ENCODE assay signal across 24 mouse cellular contexts in genomic region chr3:152856095-152856494, GRCm38 (mm10).
DNase-seq lines count a peak whose midpoint lies in the region; ATAC-seq and TF ChIP-seq lines count a peak whose summit lies in the region.
"Had no signal": no experiment of that assay in that cellular context is flagged by ENCODE, and none has a peak within 500 bp of the region (broad histone marks: within the 10 kb centered on the region; RNA-seq: fewer than 3 reads in every experiment).

No protein-coding gene starts in this region.

- H3K4me2 ChIP-seq in CH12.LX (ENCODE audit: insufficient read depth, low read depth, poor library complexity, severe bottlenecking): no peak overlapping the region; the same call in 1 of the 2 replicates
- H3K4me2 ChIP-seq in hindbrain, postnatal 0 days (ENCODE audit: low read depth, low read length): no peak overlapping the region
- H3K4me2 ChIP-seq: heart, embryonic 13.5 days; limb, embryonic 12.5 days; liver, embryonic 11.5 days had no signal

- in situ Hi-C loops in CH12.LX (cut with MboI; ENCODE audit: low pct_ligation_motif_present, low pct_unique_long_range_greater_than_20kb, low sequenced_read_pairs): no loop called here

- dilution Hi-C loops in CH12.LX (cut with MboI; ENCODE audit: extremely low pct_ligation_motif_present, extremely low pct_unique_long_range_greater_than_20kb, low sequenced_read_pairs): no loop called here

- H3K9me3 ChIP-seq in CH12.LX (replicated peaks; ENCODE audit: low read length): peaks cover 3% of the 10 kb centered on the region
- no peaks in the 10 kb centered on the region for H3K9me3 ChIP-seq in hindbrain, postnatal 0 days (ENCODE audit: low read length)
- H3K9me3 ChIP-seq: heart, embryonic 13.5 days; limb, embryonic 12.5 days had no signal

- ATAC-seq in hindbrain, postnatal 0 days: peak; percentile 51
- ATAC-seq: forebrain, postnatal 0 days; lung, postnatal 0 days; midbrain, embryonic 16.5 days had no signal

- intact Hi-C loops in left cerebral cortex, postnatal 4 days (cut with DNase I): no loop called here
- intact Hi-C loops in left cerebral cortex, adult 2 months (cut with DNase I): no loop called here

- peak; percentile 36 for DNase-seq in left cerebral cortex, postnatal 4 days
- DNase-seq in left cerebral cortex, adult 2 months (ENCODE audit: extremely low spot score in 1 of 2, low spot score in 2 of 2): no peak
- peak; percentile 86 for DNase-seq in CH12.LX (ENCODE audit: extremely low read depth)
- DNase-seq in brain, embryonic 14.5 days (ENCODE audit: low read depth): peak; percentile 45
- DNase-seq in hindbrain, postnatal 0 days (ENCODE audit: low spot score): peak; percentile 27
- DNase-seq in gastrocnemius, postnatal 4 days (ENCODE audit: low spot score in 2 of 2): no peak
- no peak for DNase-seq in lung, postnatal 36 days
- DNase-seq: adrenal gland, postnatal 14 days; cerebellum, adult 8-10 months; cerebellum, postnatal 36 days; forebrain, postnatal 0 days; gastrocnemius, postnatal 14 days; heart, adult 2 months; heart, postnatal 14 days; kidney, adult 2 months; liver, postnatal 0 days; thymus, adult 2 months had no signal

- H3K4me1 ChIP-seq in CH12.LX (ENCODE audit: control insufficient read depth in 1 of 2, insufficient read depth in 2 of 2): peaks cover 5 to 23% of the 10 kb centered on the region in 2 experiments
- H3K4me1 ChIP-seq in hindbrain, postnatal 0 days (ENCODE audit: insufficient read depth, low read length): no peaks in the 10 kb centered on the region; the same call in 1 of the 2 replicates
- H3K4me1 ChIP-seq: heart, embryonic 13.5 days had no signal

- H3K9ac ChIP-seq in CH12.LX (ENCODE audit: insufficient read depth, low read depth): no peak overlapping the region
- no peak overlapping the region for H3K9ac ChIP-seq in hindbrain, postnatal 0 days (replicated peaks; ENCODE audit: low read length)
- H3K9ac ChIP-seq: forebrain, postnatal 0 days; heart, embryonic 13.5 days; limb, embryonic 12.5 days; liver, postnatal 0 days had no signal

- no peak for TF ChIP-seq CTCF in left cerebral cortex, adult 2 months (IDR thresholded peaks at IDR 0.05)
- no peak for TF ChIP-seq CTCF in CH12.LX (conservative IDR thresholded peaks at IDR 0.05 in 1 of 2, IDR thresholded peaks at IDR 0.05 in 1 of 2; ENCODE audit: low read depth in 2 of 2, low read length in 2 of 2)
- no peak for TF ChIP-seq CTCF in brain, embryonic 14.5 days (IDR thresholded peaks at IDR 0.05; ENCODE audit: borderline replicate concordance, extremely low read depth, insufficient read depth, insufficient read length)
- no peak for TF ChIP-seq CTCF in hindbrain, postnatal 0 days (IDR thresholded peaks at IDR 0.05; ENCODE audit: low read depth)

- WGBS in hindbrain, postnatal 0 days: 34% methylated on average over 10 of the region's 10 CpGs

- no peak for TF ChIP-seq EP300 in CH12.LX (IDR thresholded peaks at IDR 0.05; ENCODE audit: low read length)

- no peak for TF ChIP-seq POLR2A in CH12.LX (IDR thresholded peaks at IDR 0.05; ENCODE audit: low read depth, low read length)
- TF ChIP-seq POLR2A in brain, embryonic 14.5 days (IDR thresholded peaks at IDR 0.05; ENCODE audit: borderline replicate concordance, extremely low read depth, insufficient read depth, insufficient read length, poor library complexity, severe bottlenecking): no peak

- H3K79me2 ChIP-seq in CH12.LX (replicated peaks; ENCODE audit: control insufficient read depth, extremely low read depth, insufficient read depth, poor library complexity, severe bottlenecking): no peaks in the 10 kb centered on the region

- no peak for TF ChIP-seq RAD21 in CH12.LX (IDR thresholded peaks at IDR 0.05; ENCODE audit: low read depth, low read length)

- H3K36me3 ChIP-seq in CH12.LX (replicated peaks in 1 of 2; ENCODE audit: control insufficient read depth in 1 of 2, insufficient read depth in 1 of 2, low read length in 1 of 2): no peaks in the 10 kb centered on the region
- H3K36me3 ChIP-seq in hindbrain, postnatal 0 days (ENCODE audit: insufficient read depth, low read length): no peaks in the 10 kb centered on the region
- H3K36me3 ChIP-seq: heart, embryonic 13.5 days; limb, embryonic 12.5 days had no signal

- H3K27ac ChIP-seq in left cerebral cortex, adult 2 months: no peak overlapping the region
- no peak overlapping the region for H3K27ac ChIP-seq in CH12.LX (ENCODE audit: insufficient read depth, low read depth)
- H3K27ac ChIP-seq in hindbrain, postnatal 0 days: no peak overlapping the region
- H3K27ac ChIP-seq: heart, adult 2 months; heart, embryonic 13.5 days; kidney, postnatal 0 days; limb, embryonic 12.5 days; stomach, postnatal 0 days had no signal

- H3K4me3 ChIP-seq in left cerebral cortex, adult 2 months: no peak overlapping the region
- H3K4me3 ChIP-seq in CH12.LX (replicated peaks in 1 of 3; ENCODE audit: low read depth in 2 of 3, low read length in 2 of 3, poor library complexity in 1 of 3): no peak overlapping the region
- H3K4me3 ChIP-seq in hindbrain, postnatal 0 days (ENCODE audit: low read length): no peak overlapping the region
- H3K4me3 ChIP-seq: heart, adult 2 months; heart, embryonic 13.5 days; limb, embryonic 12.5 days had no signal

- H3K27me3 ChIP-seq in CH12.LX (replicated peaks): peaks cover 2% of the 10 kb centered on the region
- H3K27me3 ChIP-seq in hindbrain, postnatal 0 days (ENCODE audit: insufficient read depth, low read length): no peaks in the 10 kb centered on the region
- H3K27me3 ChIP-seq: heart, embryonic 13.5 days; limb, embryonic 12.5 days had no signal

TF ChIP-seq in CH12.LX, 34 proteins besides CTCF, POLR2A, EP300 and RAD21:
- TF ChIP-seq ZKSCAN1 (IDR thresholded peaks at IDR 0.05; ENCODE audit: borderline replicate concordance, low read depth, low read length) (no peak), SMC3 (IDR thresholded peaks at IDR 0.05; ENCODE audit: low read depth, low read length) (no peak), BHLHE40 (IDR thresholded peaks at IDR 0.05; ENCODE audit: low read depth, low read length) (peak; percentile 58), USF1 (IDR thresholded peaks at IDR 0.05; ENCODE audit: low read depth, low read length) (no peak), MYC (IDR thresholded peaks at IDR 0.05; ENCODE audit: low read depth, low read length) (0 out of 2 replicates have a peak, but pooled peaks have one; percentile 40), RCOR1 (conservative IDR thresholded peaks at IDR 0.05; ENCODE audit: low read depth, low read length) (no peak), ETS1 (conservative IDR thresholded peaks at IDR 0.05; ENCODE audit: low read depth, low read length) (no peak; the same call in 1 of the 2 replicates), ZC3H11A (IDR thresholded peaks at IDR 0.05; ENCODE audit: low read depth, low read length) (no peak), TCF12 (IDR thresholded peaks at IDR 0.05; ENCODE audit: low read depth, low read length) (0 out of 2 replicates have a peak, but pooled peaks have one; percentile 13), IRF4 (IDR thresholded peaks at IDR 0.05; ENCODE audit: low read depth, low read length) (no peak), ZMIZ1 (IDR thresholded peaks at IDR 0.05; ENCODE audit: low read depth, low read length) (no peak), UBTF (IDR thresholded peaks at IDR 0.05; ENCODE audit: low read depth, low read length) (0 out of 2 replicates have a peak, but pooled peaks have one; percentile 60), NELFE (IDR thresholded peaks at IDR 0.05; ENCODE audit: low read depth, low read length) (no peak), JUN (IDR thresholded peaks at IDR 0.05; ENCODE audit: insufficient read depth, low read depth, low read length) (no peak), MAFK (IDR thresholded peaks at IDR 0.05; ENCODE audit: insufficient replicate concordance, low read length) (no peak), NRF1 (IDR thresholded peaks at IDR 0.05; ENCODE audit: low read depth, low read length) (no peak), E2F4 (IDR thresholded peaks at IDR 0.05; ENCODE audit: insufficient replicate concordance, low read depth, low read length) (no peak), JUND (conservative IDR thresholded peaks at IDR 0.05; ENCODE audit: low read depth, low read length) (no peak), PAX5 (IDR thresholded peaks at IDR 0.05; ENCODE audit: low read length) (no peak), MAZ (IDR thresholded peaks at IDR 0.05; ENCODE audit: low read depth, low read length) (no peak), USF2 (conservative IDR thresholded peaks at IDR 0.05; ENCODE audit: low read depth, low read length) (no peak), TBP (conservative IDR thresholded peaks at IDR 0.05; ENCODE audit: low read depth, low read length) (no peak), MAX (IDR thresholded peaks at IDR 0.05; ENCODE audit: low read length) (0 out of 2 replicates have a peak, but pooled peaks have one; percentile 25), GABPA (IDR thresholded peaks at IDR 0.05; ENCODE audit: insufficient replicate concordance, low read depth, low read length) (no peak), SIN3A (IDR thresholded peaks at IDR 0.05; ENCODE audit: low read length) (no peak), CHD2 (IDR thresholded peaks at IDR 0.05; ENCODE audit: low read length) (no peak), ZNF384 (IDR thresholded peaks at IDR 0.05; ENCODE audit: low read depth, low read length) (no peak), MXI1 (IDR thresholded peaks at IDR 0.05; ENCODE audit: low read depth, low read length) (no peak), POLR2AphosphoS2 (IDR thresholded peaks at IDR 0.05; ENCODE audit: low read depth, low read length) (no peak), KAT2A (IDR thresholded peaks at IDR 0.05; ENCODE audit: insufficient replicate concordance, low read length) (no peak), CHD1 (IDR thresholded peaks at IDR 0.05; ENCODE audit: low read depth, low read length) (no peak), MEF2A (IDR thresholded peaks at IDR 0.05; ENCODE audit: borderline replicate concordance, low read depth, low read length) (no peak), HCFC1 (IDR thresholded peaks at IDR 0.05; ENCODE audit: low read depth, low read length) (no peak), ELF1 (IDR thresholded peaks at IDR 0.05; ENCODE audit: low read depth, low read length) (no peak)

Comparison
In these comparisons a context has a peak if more than half of its experiments do, and no peak if none do; other contexts are left out.
1. DNase-seq: peak in left cerebral cortex, postnatal 4 days (single experiment), CH12.LX (single experiment), brain, embryonic 14.5 days (single experiment) and hindbrain, postnatal 0 days (single experiment); none in left cerebral cortex, adult 2 months (0 of 2), gastrocnemius, postnatal 4 days (0 of 2) and lung, postnatal 36 days (single experiment).